Mouse (Mus musculus): ENCODE measurements around the gene Ormdl2. TPM values are rescaled to one million over a fixed set of nuclear protein-coding genes. Genes with fewer than 3 reads are reported as not detected.
A peak's percentile ranks its signal among the peaks of the same experiment; 100 is the strongest.

Ormdl2 gene
- polyA plus RNA-seq, 1 experiment from 2014 or later, result 46.1 TPM

DNA sequence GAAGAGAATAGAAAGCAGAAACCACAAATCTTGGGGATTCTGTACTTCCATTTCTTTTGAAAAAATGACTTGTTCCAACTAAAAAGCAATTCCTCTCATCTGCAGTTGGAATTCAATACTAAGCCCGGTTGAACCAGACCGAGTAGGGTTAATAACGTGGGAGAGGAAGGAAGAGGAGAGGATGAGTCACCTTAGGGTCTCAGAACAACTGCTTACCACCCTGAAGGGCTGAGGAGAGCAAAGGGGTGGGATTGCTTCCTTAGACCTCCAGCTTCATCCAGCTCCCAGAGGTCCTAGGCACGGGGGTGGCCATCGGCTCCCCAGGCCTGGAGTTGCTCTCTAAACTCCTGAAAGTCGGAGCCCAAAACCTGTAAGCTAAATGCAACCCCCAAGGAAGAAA is 18.1 kb downstream of the Ormdl2 start:
- Histone ChIP-seq H3K9me3 (ENCODE audit: control insufficient read depth, low read length) (no peaks in the 10 kb centered on the region), H3K27me3 (ENCODE audit: control insufficient read depth, insufficient read depth, low read length) (no peaks in the 10 kb centered on the region), H3K4me3 (ENCODE audit: control insufficient read depth in 1 of 2, insufficient read depth in 1 of 2, low read depth in 1 of 2, low read length in 2 of 2) (peak overlapping the region; percentile 64 to 68), H3K36me3 (ENCODE audit: control insufficient read depth, insufficient read depth, low read length) (peaks cover 41% of the 10 kb centered on the region), H3K4me1 (ENCODE audit: control insufficient read depth in 2 of 2, insufficient read depth in 2 of 2, low read length in 2 of 2) (peaks cover 17 to 34% of the 10 kb centered on the region in 2 experiments), H3K27ac (replicated peaks in 1 of 2; ENCODE audit: control insufficient read depth in 1 of 2, insufficient read depth in 1 of 2, low read depth in 2 of 2, low read length in 2 of 2) (peak overlapping the region; percentile 94), H3K9ac (ENCODE audit: low read length) (peak overlapping the region; percentile 86), H3K4me2 (ENCODE audit: low read length) (peak overlapping the region; percentile 92)
- WGBS, result 17% methylated on average over 6 of the region's 6 CpGs
- no peak for ATAC-seq (ENCODE audit: insufficient number of reproducible peaks, insufficient read depth, low FRiP score, low read depth)

- 53% methylated on average over 4 of the region's 4 CpGs for WGBS
- H3K4me3 ChIP-seq (ENCODE audit: control insufficient read depth in 1 of 2, insufficient read depth in 1 of 2, low read depth in 1 of 2, low read length in 2 of 2), result peak overlapping the region; percentile 12 to 64; a peak in 3 of 4 replicates
- H3K4me1 ChIP-seq (ENCODE audit: control insufficient read depth in 2 of 2, insufficient read depth in 2 of 2, low read length in 2 of 2), result peaks cover 17 to 33% of the 10 kb centered on the region in 2 experiments
- H3K36me3 ChIP-seq (ENCODE audit: control insufficient read depth, insufficient read depth, low read length), result peaks cover 41% of the 10 kb centered on the region
- peak overlapping the region; percentile 86 for H3K9ac ChIP-seq (ENCODE audit: low read length)
- no peaks in the 10 kb centered on the region for H3K9me3 ChIP-seq (ENCODE audit: control insufficient read depth, low read length)
- H3K4me2 ChIP-seq (ENCODE audit: low read length), result peak overlapping the region; percentile 92
- no peaks in the 10 kb centered on the region for H3K27me3 ChIP-seq (ENCODE audit: control insufficient read depth, insufficient read depth, low read length)
- ATAC-seq (ENCODE audit: insufficient number of reproducible peaks, insufficient read depth, low FRiP score, low read depth), result no peak
- H3K27ac ChIP-seq (replicated peaks in 1 of 2; ENCODE audit: control insufficient read depth in 1 of 2, insufficient read depth in 1 of 2, low read depth in 2 of 2, low read length in 2 of 2), result peak overlapping the region in 1 of 2 experiments; percentile 94; a peak in 2 of 4 replicates
These were observed 18.5 kb downstream of the Ormdl2 start for GRCm38 (mm10) chr10:128802956-128803355.

DNA sequence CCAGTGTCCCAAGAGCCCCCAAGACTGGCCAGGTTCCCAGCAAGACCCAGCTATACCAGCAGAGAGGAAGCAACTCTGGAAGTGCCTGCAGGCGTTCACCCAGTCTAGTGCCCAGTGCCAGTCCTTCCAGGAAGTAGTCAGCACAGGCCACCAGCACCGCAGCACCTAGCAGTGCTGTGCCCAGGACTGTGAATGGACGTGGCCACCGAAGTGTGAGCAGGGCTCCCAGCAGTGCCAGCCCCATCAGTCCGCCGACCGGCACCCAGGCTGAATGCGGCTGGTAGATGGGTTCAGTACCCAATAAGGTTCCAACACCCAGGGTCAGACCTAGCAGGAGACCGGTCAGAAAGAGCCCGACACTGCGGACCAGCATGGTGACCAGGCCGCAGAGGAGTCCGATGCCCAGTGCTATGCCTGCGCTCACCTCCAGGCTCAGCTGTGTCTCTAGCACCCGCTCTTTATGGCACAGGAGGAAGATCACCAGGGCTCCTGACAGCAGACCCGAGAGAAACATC is 19.4 kb downstream of the Ormdl2 start:
- Histone ChIP-seq H3K9ac (ENCODE audit: low read length) (no peak overlapping the region), H3K27me3 (ENCODE audit: control insufficient read depth, insufficient read depth, low read length) (no peaks in the 10 kb centered on the region), H3K4me1 (ENCODE audit: control insufficient read depth in 2 of 2, insufficient read depth in 2 of 2, low read length in 2 of 2) (peaks cover 13 to 24% of the 10 kb centered on the region in 2 experiments), H3K4me3 (ENCODE audit: control insufficient read depth in 1 of 2, insufficient read depth in 1 of 2, low read depth in 1 of 2, low read length in 2 of 2) (no peak overlapping the region), H3K27ac (replicated peaks in 1 of 2; ENCODE audit: control insufficient read depth in 1 of 2, insufficient read depth in 1 of 2, low read depth in 2 of 2, low read length in 2 of 2) (no peak overlapping the region), H3K36me3 (ENCODE audit: control insufficient read depth, insufficient read depth, low read length) (peaks cover 33% of the 10 kb centered on the region), H3K4me2 (ENCODE audit: low read length) (no peak overlapping the region), H3K9me3 (ENCODE audit: control insufficient read depth, low read length) (no peaks in the 10 kb centered on the region)
- ATAC-seq (ENCODE audit: insufficient number of reproducible peaks, insufficient read depth, low FRiP score, low read depth), result no peak
- 90% methylated on average over 16 of the region's 16 CpGs for WGBS

DNA sequence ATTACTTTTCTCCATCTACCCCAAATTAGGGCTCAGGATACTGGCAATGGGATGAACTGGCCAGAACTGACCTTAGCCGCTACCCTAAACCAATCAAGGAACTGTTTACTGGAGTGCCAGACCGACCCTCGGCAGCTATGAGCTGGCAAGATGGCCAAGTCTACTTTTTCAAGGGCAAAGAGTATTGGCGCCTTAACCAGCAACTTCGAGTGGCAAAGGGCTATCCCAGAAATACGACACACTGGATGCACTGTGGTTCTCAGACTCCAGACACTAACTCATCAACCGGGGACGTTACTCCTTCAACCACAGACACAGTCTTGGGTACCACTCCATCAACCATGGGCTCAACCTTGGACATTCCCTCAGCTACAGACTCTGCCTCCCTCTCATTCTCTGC is 22.8 kb downstream of the Ormdl2 start:
- Histone ChIP-seq H3K4me2 (ENCODE audit: low read length) (no peak overlapping the region), H3K27ac (replicated peaks in 1 of 2; ENCODE audit: control insufficient read depth in 1 of 2, insufficient read depth in 1 of 2, low read depth in 2 of 2, low read length in 2 of 2) (no peak overlapping the region), H3K9me3 (ENCODE audit: control insufficient read depth, low read length) (no peaks in the 10 kb centered on the region), H3K9ac (ENCODE audit: low read length) (no peak overlapping the region), H3K4me3 (ENCODE audit: control insufficient read depth in 1 of 2, insufficient read depth in 1 of 2, low read depth in 1 of 2, low read length in 2 of 2) (no peak overlapping the region), H3K4me1 (ENCODE audit: control insufficient read depth in 2 of 2, insufficient read depth in 2 of 2, low read length in 2 of 2) (peaks cover 6 to 17% of the 10 kb centered on the region in 2 experiments; a peak in 3 of 4 replicates), H3K27me3 (ENCODE audit: control insufficient read depth, insufficient read depth, low read length) (no peaks in the 10 kb centered on the region), H3K36me3 (ENCODE audit: control insufficient read depth, insufficient read depth, low read length) (peaks cover 30% of the 10 kb centered on the region)
- WGBS, result 89% methylated on average over 8 of the region's 8 CpGs
- ATAC-seq (ENCODE audit: insufficient number of reproducible peaks, insufficient read depth, low FRiP score, low read depth), result no peak

DNA sequence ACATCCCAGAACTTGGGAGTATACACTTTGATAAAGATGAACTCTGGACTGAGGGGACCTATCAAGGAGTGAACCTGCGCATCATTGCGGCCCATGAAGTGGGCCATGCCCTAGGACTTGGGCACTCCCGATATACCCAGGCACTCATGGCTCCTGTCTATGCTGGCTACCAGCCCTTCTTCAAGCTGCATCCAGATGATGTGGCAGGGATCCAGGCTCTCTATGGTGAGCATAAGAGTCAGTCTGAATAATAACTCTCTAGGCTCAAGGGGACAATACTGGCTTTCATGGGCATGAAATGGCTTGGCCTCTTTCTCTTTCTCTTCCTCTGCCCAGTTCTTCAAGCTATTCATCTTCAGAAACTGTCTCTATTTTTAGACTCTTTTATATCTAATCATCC is 25.9 kb downstream of the Ormdl2 start:
- Histone ChIP-seq H3K9me3 (ENCODE audit: control insufficient read depth, low read length) (no peaks in the 10 kb centered on the region), H3K27me3 (ENCODE audit: control insufficient read depth, insufficient read depth, low read length) (no peaks in the 10 kb centered on the region), H3K27ac (replicated peaks in 1 of 2; ENCODE audit: control insufficient read depth in 1 of 2, insufficient read depth in 1 of 2, low read depth in 2 of 2, low read length in 2 of 2) (no peak overlapping the region), H3K36me3 (ENCODE audit: control insufficient read depth, insufficient read depth, low read length) (peaks cover 13% of the 10 kb centered on the region), H3K4me3 (ENCODE audit: control insufficient read depth in 1 of 2, insufficient read depth in 1 of 2, low read depth in 1 of 2, low read length in 2 of 2) (no peak overlapping the region), H3K9ac (ENCODE audit: low read length) (no peak overlapping the region), H3K4me2 (ENCODE audit: low read length) (no peak overlapping the region), H3K4me1 (ENCODE audit: control insufficient read depth in 2 of 2, insufficient read depth in 2 of 2, low read length in 2 of 2) (peaks cover 3 to 4% of the 10 kb centered on the region in 2 experiments; a peak in 3 of 4 replicates)
- ATAC-seq (ENCODE audit: insufficient number of reproducible peaks, insufficient read depth, low FRiP score, low read depth), result no peak
- 90% methylated on average over 3 of the region's 3 CpGs for WGBS

DNA sequence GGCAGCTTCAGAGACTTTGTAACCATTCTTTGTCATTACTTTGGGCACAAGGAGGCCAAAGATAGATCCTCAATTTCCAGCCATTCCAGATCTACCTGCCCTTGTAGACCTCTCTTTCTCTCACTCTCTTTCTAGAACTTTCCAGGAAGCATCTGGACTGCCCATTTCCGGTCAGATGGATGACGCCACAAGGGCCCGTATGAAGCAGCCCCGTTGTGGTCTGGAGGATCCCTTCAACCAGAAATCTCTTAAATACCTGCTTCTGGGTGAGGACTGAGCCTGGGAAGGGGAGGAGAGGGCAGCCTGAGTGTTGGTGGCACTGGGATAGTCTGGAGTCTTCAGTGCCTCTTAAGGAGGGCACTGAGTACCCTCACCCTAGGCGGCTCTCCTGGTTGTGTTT is 27.1 kb downstream of the Ormdl2 start:
- no peak overlapping the region for H3K4me2 ChIP-seq (ENCODE audit: low read length)
- H3K27me3 ChIP-seq (ENCODE audit: control insufficient read depth, insufficient read depth, low read length), result no peaks in the 10 kb centered on the region
- no peaks in the 10 kb centered on the region for H3K9me3 ChIP-seq (ENCODE audit: control insufficient read depth, low read length)
- H3K4me1 ChIP-seq (ENCODE audit: control insufficient read depth in 2 of 2, insufficient read depth in 2 of 2, low read length in 2 of 2), result peaks cover 3 to 4% of the 10 kb centered on the region in 2 experiments; a peak in 3 of 4 replicates
- 79% methylated on average over 5 of the region's 5 CpGs for WGBS
- no peak overlapping the region for H3K9ac ChIP-seq (ENCODE audit: low read length)
- ATAC-seq (ENCODE audit: insufficient number of reproducible peaks, insufficient read depth, low FRiP score, low read depth), result no peak
- no peak overlapping the region for H3K27ac ChIP-seq (replicated peaks in 1 of 2; ENCODE audit: control insufficient read depth in 1 of 2, insufficient read depth in 1 of 2, low read depth in 2 of 2, low read length in 2 of 2)
- no peak overlapping the region for H3K4me3 ChIP-seq (ENCODE audit: control insufficient read depth in 1 of 2, insufficient read depth in 1 of 2, low read depth in 1 of 2, low read length in 2 of 2)
- peaks cover 4% of the 10 kb centered on the region; the same call in 1 of the 2 replicates for H3K36me3 ChIP-seq (ENCODE audit: control insufficient read depth, insufficient read depth, low read length)

- no peak for ATAC-seq (ENCODE audit: insufficient number of reproducible peaks, insufficient read depth, low FRiP score, low read depth)
- 91% methylated on average over 1 of the region's 1 CpGs for WGBS
- no peak overlapping the region for H3K4me2 ChIP-seq (ENCODE audit: low read length)
- H3K9me3 ChIP-seq (ENCODE audit: control insufficient read depth, low read length), result no peaks in the 10 kb centered on the region
- peaks cover 3 to 4% of the 10 kb centered on the region in 2 experiments; a peak in 3 of 4 replicates for H3K4me1 ChIP-seq (ENCODE audit: control insufficient read depth in 2 of 2, insufficient read depth in 2 of 2, low read length in 2 of 2)
- no peaks in the 10 kb centered on the region for H3K27me3 ChIP-seq (ENCODE audit: control insufficient read depth, insufficient read depth, low read length)
- H3K4me3 ChIP-seq (ENCODE audit: control insufficient read depth in 1 of 2, insufficient read depth in 1 of 2, low read depth in 1 of 2, low read length in 2 of 2), result no peak overlapping the region
- H3K9ac ChIP-seq (ENCODE audit: low read length), result no peak overlapping the region
- no peak overlapping the region for H3K27ac ChIP-seq (replicated peaks in 1 of 2; ENCODE audit: control insufficient read depth in 1 of 2, insufficient read depth in 1 of 2, low read depth in 2 of 2, low read length in 2 of 2)
- peaks cover 3% of the 10 kb centered on the region; the same call in 1 of the 2 replicates for H3K36me3 ChIP-seq (ENCODE audit: control insufficient read depth, insufficient read depth, low read length)
These were observed 28.2 kb downstream of the Ormdl2 start for GRCm38 (mm10) chr10:128793258-128793657.

DNA sequence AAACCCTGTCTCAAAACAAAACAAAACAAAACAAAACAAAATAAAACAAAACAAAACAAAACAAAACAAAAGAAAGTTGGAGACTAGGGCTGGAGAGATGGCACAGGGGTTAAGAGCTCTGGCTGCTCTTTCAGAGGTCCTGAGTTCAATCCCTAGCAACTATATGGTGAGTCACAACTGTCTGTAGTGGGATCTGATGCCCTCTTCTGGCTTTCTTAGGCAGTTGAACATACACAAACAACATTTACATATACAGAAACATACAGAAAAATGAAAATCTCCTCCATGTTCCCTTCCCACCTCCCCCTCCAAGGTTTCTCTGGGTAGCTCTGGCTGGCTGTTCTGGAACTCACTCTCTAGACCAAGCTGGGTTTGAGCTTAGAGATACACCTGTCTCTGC is 29.4 kb downstream of the Ormdl2 start:
- no peaks in the 10 kb centered on the region for H3K36me3 ChIP-seq (ENCODE audit: control insufficient read depth, insufficient read depth, low read length)
- no peak overlapping the region for H3K27ac ChIP-seq (replicated peaks in 1 of 2; ENCODE audit: control insufficient read depth in 1 of 2, insufficient read depth in 1 of 2, low read depth in 2 of 2, low read length in 2 of 2)
- no peak for ATAC-seq (ENCODE audit: insufficient number of reproducible peaks, insufficient read depth, low FRiP score, low read depth)
- H3K9ac ChIP-seq (ENCODE audit: low read length), result no peak overlapping the region
- no peaks in the 10 kb centered on the region for H3K27me3 ChIP-seq (ENCODE audit: control insufficient read depth, insufficient read depth, low read length)
- H3K9me3 ChIP-seq (ENCODE audit: control insufficient read depth, low read length), result no peaks in the 10 kb centered on the region
- peaks cover 3 to 4% of the 10 kb centered on the region in 2 experiments; a peak in 3 of 4 replicates for H3K4me1 ChIP-seq (ENCODE audit: control insufficient read depth in 2 of 2, insufficient read depth in 2 of 2, low read length in 2 of 2)
- H3K4me2 ChIP-seq (ENCODE audit: low read length), result no peak overlapping the region
- no peak overlapping the region for H3K4me3 ChIP-seq (ENCODE audit: control insufficient read depth in 1 of 2, insufficient read depth in 1 of 2, low read depth in 1 of 2, low read length in 2 of 2)

Measured in heart, embryonic 14.5 days (tissue).